Mouse (Mus musculus) left cerebral cortex, adult 9 months (tissue): Measurements from ENCODE around the gene Gm8897.
"Not testable (repeated sequence)": the region's sequence is repeated elsewhere in the genome, so short reads cannot be mapped to it uniquely, and the experiment has no call there.

Experiments used
- DNase-seq, 2 experiments: peaks; one replicate each; pipeline ENCODE4 v3.0.0; 2022; ENCODE audit warnings: low spot score in 2 of 2

Gm8897 gene

DNA sequence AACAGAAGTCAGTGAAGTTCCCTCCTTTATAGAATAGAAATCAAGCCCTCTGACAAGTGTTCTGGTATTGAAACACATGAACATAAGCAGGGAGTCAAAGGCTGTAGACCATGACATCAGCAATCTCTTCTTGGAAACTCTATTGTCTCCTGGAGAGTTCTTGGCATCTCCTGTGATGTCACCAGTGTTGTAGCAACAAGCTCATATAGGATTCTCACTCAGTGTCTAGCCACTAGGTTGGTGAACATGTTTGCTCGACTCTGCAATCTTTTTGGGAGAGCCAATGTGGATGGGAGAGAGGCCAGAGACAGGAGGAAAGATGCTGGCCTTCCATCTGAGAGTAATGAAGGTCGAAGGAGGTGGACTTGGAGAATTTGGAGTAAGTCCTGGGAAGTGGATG lies at the start of gene Gm8897:
Gm8897 (plus strand) TSS at position 301 of the 400 bp plus-strand sequence.
- DNase-seq, result not testable (repeated sequence)

DNA sequence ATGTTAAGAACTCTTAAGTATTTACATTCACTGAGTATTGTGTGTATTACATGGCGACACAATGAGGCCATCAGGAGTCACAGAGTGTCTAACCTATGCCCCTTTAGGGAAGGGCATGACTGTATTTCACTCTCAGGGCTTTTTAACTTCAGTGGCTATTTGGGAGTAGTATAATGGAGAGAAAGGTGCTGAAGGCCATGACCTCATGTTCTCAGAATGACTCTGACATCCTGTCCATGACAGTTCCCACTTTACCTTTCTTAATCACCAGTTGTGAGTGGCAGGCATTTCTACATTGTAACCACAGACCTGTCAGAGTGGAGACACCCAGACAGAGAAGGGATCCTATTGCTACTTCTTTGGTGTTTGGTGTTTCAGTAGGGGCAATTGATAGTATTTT lies 473 bp downstream of the Gm8897 start:
- not testable (repeated sequence) for DNase-seq
